Mouse (Mus musculus): Measurements from ENCODE around the gene B4galt7.

GRCm38 (mm10) chr13:55636185-55636983 is 36.7 kb downstream of the B4galt7 start:
- TF ChIP-seq CTCF (IDR thresholded peaks at IDR 0.05 in 2 of 3, conservative IDR thresholded peaks at IDR 0.05 in 1 of 3; ENCODE audit: control insufficient read depth in 1 of 3, insufficient read depth in 1 of 3, low read depth in 2 of 3, low read length in 3 of 3, poor library complexity in 1 of 3, severe bottlenecking in 1 of 3), result no peak
- TF ChIP-seq POLR2A (IDR thresholded peaks at IDR 0.05; ENCODE audit: control insufficient read depth in 1 of 2, insufficient read depth in 1 of 2, low read depth in 1 of 2, low read length in 2 of 2, poor library complexity in 1 of 2), result no peak
- no peak for TF ChIP-seq HCFC1 (IDR thresholded peaks at IDR 0.05; ENCODE audit: low read depth, low read length)

All from MEL (cell line).